Mouse (Mus musculus): Measurements from ENCODE around the gene Asic3. TPM values are rescaled to one million over a fixed set of nuclear protein-coding genes. Genes with fewer than 3 reads are reported as not detected.

Asic3 gene
- total and polyA plus RNA-seq, 2 experiments from 2014 or later = 0.08 TPM; not detected in 1

- Histone ChIP-seq H3K4me1 (ENCODE audit: insufficient read depth) (no peaks in the 10 kb centered on the region; the same call in 1 of the 2 replicates), H3K9ac (peak overlapping the region; percentile 35), H3K27me3 (ENCODE audit: insufficient read depth, low read length) (no peaks in the 10 kb centered on the region), H3K4me3 (ENCODE audit: low read depth, low read length) (no peak overlapping the region), H3K9me3 (ENCODE audit: low read length) (no peaks in the 10 kb centered on the region), H3K27ac (ENCODE audit: low read depth, low read length) (no peak overlapping the region), H3K4me2 (ENCODE audit: low read depth) (peak overlapping the region; percentile 6; the same call in 1 of the 2 replicates), H3K36me3 (ENCODE audit: insufficient read depth) (peaks cover 34% of the 10 kb centered on the region)
- TF ChIP-seq CTCF (IDR thresholded peaks at IDR 0.05; ENCODE audit: low read depth) = peak; percentile 67
- WGBS = 2% methylated on average over 21 of the region's 21 CpGs
- ATAC-seq (peak; percentile 84), DNase-seq (peak; percentile 74)
Observed at GRCm38 (mm10) chr5:24416222-24416736, 3.1 kb downstream of the Asic3 start.

- H3K27ac ChIP-seq (ENCODE audit: low read depth, low read length) = no peak overlapping the region
- WGBS = 91% methylated on average over 10 of the region's 10 CpGs
- H3K9ac ChIP-seq = no peak overlapping the region
- H3K36me3 ChIP-seq (ENCODE audit: insufficient read depth) = peaks cover 38% of the 10 kb centered on the region
- no peak for TF ChIP-seq CTCF (IDR thresholded peaks at IDR 0.05; ENCODE audit: low read depth)
- ATAC-seq = no peak
- H3K4me1 ChIP-seq (ENCODE audit: insufficient read depth) = peaks cover 3% of the 10 kb centered on the region; the same call in 1 of the 2 replicates
- H3K4me2 ChIP-seq (ENCODE audit: low read depth) = no peak overlapping the region
- no peaks in the 10 kb centered on the region for H3K27me3 ChIP-seq (ENCODE audit: insufficient read depth, low read length)
- no peaks in the 10 kb centered on the region for H3K9me3 ChIP-seq (ENCODE audit: low read length)
- H3K4me3 ChIP-seq (ENCODE audit: low read depth, low read length) = no peak overlapping the region
- no peak for DNase-seq
Observed at GRCm38 (mm10) chr5:24417587-24417986, 4.4 kb downstream of the Asic3 start.

- Histone ChIP-seq H3K9me3 (ENCODE audit: low read length) (no peaks in the 10 kb centered on the region), H3K4me1 (ENCODE audit: insufficient read depth) (peaks cover 14% of the 10 kb centered on the region; the same call in 1 of the 2 replicates), H3K27me3 (ENCODE audit: insufficient read depth, low read length) (no peaks in the 10 kb centered on the region), H3K36me3 (ENCODE audit: insufficient read depth) (peaks cover 38% of the 10 kb centered on the region), H3K4me2 (ENCODE audit: low read depth) (no peak overlapping the region), H3K27ac (ENCODE audit: low read depth, low read length) (no peak overlapping the region), H3K9ac (no peak overlapping the region), H3K4me3 (ENCODE audit: low read depth, low read length) (no peak overlapping the region)
- ATAC-seq (no peak), DNase-seq (no peak)
- 87% methylated on average over 9 of the region's 9 CpGs for WGBS
- TF ChIP-seq CTCF (IDR thresholded peaks at IDR 0.05; ENCODE audit: low read depth) = no peak
Observed at GRCm38 (mm10) chr5:24420381-24420780, 7.2 kb downstream of the Asic3 start.

- H3K4me3 ChIP-seq (ENCODE audit: low read depth, low read length) = peak within 1 kb of the TSS; percentile 63
- H3K27ac ChIP-seq (ENCODE audit: low read depth, low read length) = peak within 1 kb of the TSS; percentile 86
- H3K4me1 ChIP-seq (ENCODE audit: insufficient read depth) = peaks cover 14% of the 10 kb centered on the region; the same call in 1 of the 2 replicates
- H3K27me3 ChIP-seq (ENCODE audit: insufficient read depth, low read length) = peaks cover 5% of the 10 kb centered on the region; the same call in 1 of the 2 replicates
- peak within 1 kb of the TSS; percentile 90 for H3K4me2 ChIP-seq (ENCODE audit: low read depth)
- no peak; the same call in 1 of the 2 replicates for TF ChIP-seq CTCF (IDR thresholded peaks at IDR 0.05; ENCODE audit: low read depth)
- peak; percentile 98 for ATAC-seq
- DNase-seq = peak; percentile 100
- H3K36me3 ChIP-seq (ENCODE audit: insufficient read depth) = peaks cover 33% of the 10 kb centered on the region
- H3K9me3 ChIP-seq (ENCODE audit: low read length) = no peaks in the 10 kb centered on the region
- 1% methylated on average over 46 of the region's 46 CpGs for WGBS
- peak within 1 kb of the TSS; percentile 76 for H3K9ac ChIP-seq
Observed at GRCm38 (mm10) chr5:24423129-24424003, 10.2 kb downstream of the Asic3 start, which contains the start of the genes Cdk5 and Slc4a2. Cdk5 (minus strand) TSS chr5:24423530. Slc4a2 (plus strand) TSS chr5:24423837.

GRCm38 (mm10) chr5:24424004-24424781 is 11.0 kb downstream of the Asic3 start:
- 9% methylated on average over 21 of the region's 21 CpGs for WGBS
- Histone ChIP-seq H3K4me2 (ENCODE audit: low read depth) (peak overlapping the region; percentile 90), H3K27me3 (ENCODE audit: insufficient read depth, low read length) (peaks cover 5% of the 10 kb centered on the region; the same call in 1 of the 2 replicates), H3K27ac (ENCODE audit: low read depth, low read length) (peak overlapping the region; percentile 86), H3K36me3 (ENCODE audit: insufficient read depth) (peaks cover 25% of the 10 kb centered on the region), H3K4me3 (ENCODE audit: low read depth, low read length) (peak overlapping the region; percentile 63), H3K4me1 (ENCODE audit: insufficient read depth) (peaks cover 14% of the 10 kb centered on the region; the same call in 1 of the 2 replicates), H3K9ac (peak overlapping the region; percentile 63), H3K9me3 (ENCODE audit: low read length) (no peaks in the 10 kb centered on the region)
- peak; percentile 21 for DNase-seq
- no peak for TF ChIP-seq CTCF (IDR thresholded peaks at IDR 0.05; ENCODE audit: low read depth)
- no peak for ATAC-seq

- Histone ChIP-seq H3K4me1 (ENCODE audit: insufficient read depth) (peaks cover 14% of the 10 kb centered on the region; the same call in 1 of the 2 replicates), H3K4me3 (ENCODE audit: low read depth, low read length) (peak overlapping the region; percentile 63), H3K27ac (ENCODE audit: low read depth, low read length) (peak overlapping the region; percentile 86), H3K9ac (peak overlapping the region; percentile 63), H3K27me3 (ENCODE audit: insufficient read depth, low read length) (peaks cover 5% of the 10 kb centered on the region; the same call in 1 of the 2 replicates), H3K36me3 (ENCODE audit: insufficient read depth) (peaks cover 21% of the 10 kb centered on the region), H3K9me3 (ENCODE audit: low read length) (no peaks in the 10 kb centered on the region), H3K4me2 (ENCODE audit: low read depth) (peak overlapping the region; percentile 90)
- ATAC-seq = peak; percentile 7; the same call in 1 of the 2 replicates
- under 1% methylated on average over 48 of the region's 60 CpGs for WGBS
- no peak for TF ChIP-seq CTCF (IDR thresholded peaks at IDR 0.05; ENCODE audit: low read depth)
- DNase-seq = peak; percentile 92
Observed at GRCm38 (mm10) chr5:24424861-24425411, 11.7 kb downstream of the Asic3 start.
